Mouse (Mus musculus): ENCODE data around the gene Fras1.

- no peak for TF ChIP-seq CTCF (IDR thresholded peaks at IDR 0.05; ENCODE audit: low read depth)
- no peak for TF ChIP-seq EP300 (optimal IDR thresholded peaks at IDR 0.05)
Observed at GRCm38 (mm10) chr5:96459605-96460004, 85.8 kb downstream of the Fras1 start.

All from stomach, postnatal 0 days (tissue).